Mouse (Mus musculus) neutrophil, adult 65 days (primary cell): ENCODE measurements around the gene Sirt2. TPM values are rescaled to one million over a fixed set of nuclear protein-coding genes. Genes with fewer than 3 reads are reported as not detected.

ENCODE experiments used
- total RNA-seq: library from RNA; stranded (reverse); gene quantifications from 2 replicates; pipeline ENCODE4 v1.2.4, GENCODE M21; 2023

The Sirt2 gene
- total RNA-seq = 79.6 and 98.8 TPM in 2 replicates

GRCm38 (mm10) chr7:28766173-28766879 is at the start of gene Sirt2:
Sirt2 (plus strand) TSS chr7:28766735.

GRCm38 (mm10) chr7:28741709-28742438 is 24.7 kb upstream of the Sirt2 start, which contains the start of the genes Mrps12 and Sars2:
Mrps12 (minus strand) TSS chr7:28741820.
Sars2 (plus strand) TSS chr7:28741992.

DNA sequence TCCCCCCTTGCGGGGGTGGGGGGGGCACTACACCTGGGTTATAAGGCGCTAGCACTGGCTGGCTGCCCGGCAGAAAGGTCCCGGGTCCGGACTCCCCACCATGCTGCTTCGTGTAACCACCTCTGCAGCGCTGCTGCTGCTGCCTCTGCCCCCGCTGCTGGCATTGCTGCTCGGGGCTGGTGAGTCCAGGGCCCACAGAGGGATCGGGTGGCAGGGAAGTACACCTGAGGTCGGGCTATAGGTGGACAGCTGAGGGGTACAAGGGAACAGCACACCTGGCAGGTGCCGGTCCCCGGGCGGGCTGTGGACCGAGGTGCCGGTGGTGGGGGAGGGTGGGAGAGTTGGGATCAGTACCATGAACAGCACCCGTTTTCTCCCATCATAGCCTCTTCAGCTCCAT is 10.5 kb upstream of the Sirt2 start, which contains the start of gene Ccer2:
Ccer2 (plus strand) TSS at position 96 of the 400 bp plus-strand sequence.

GRCm38 (mm10) chr7:28767462-28767965 is 979 bp downstream of the Sirt2 start, which contains the start of gene Nfkbib:
Nfkbib (minus strand) TSS chr7:28767512.

GRCm38 (mm10) chr7:28788307-28789195 is 22.0 kb downstream of the Sirt2 start, which contains the start of gene Rinl:
Rinl (plus strand) TSS chr7:28788969.

GRCm38 (mm10) chr7:28808221-28808941 is 41.8 kb downstream of the Sirt2 start, which contains the start of gene Hnrnpl:
Hnrnpl (plus strand) TSS chr7:28808541.

DNA sequence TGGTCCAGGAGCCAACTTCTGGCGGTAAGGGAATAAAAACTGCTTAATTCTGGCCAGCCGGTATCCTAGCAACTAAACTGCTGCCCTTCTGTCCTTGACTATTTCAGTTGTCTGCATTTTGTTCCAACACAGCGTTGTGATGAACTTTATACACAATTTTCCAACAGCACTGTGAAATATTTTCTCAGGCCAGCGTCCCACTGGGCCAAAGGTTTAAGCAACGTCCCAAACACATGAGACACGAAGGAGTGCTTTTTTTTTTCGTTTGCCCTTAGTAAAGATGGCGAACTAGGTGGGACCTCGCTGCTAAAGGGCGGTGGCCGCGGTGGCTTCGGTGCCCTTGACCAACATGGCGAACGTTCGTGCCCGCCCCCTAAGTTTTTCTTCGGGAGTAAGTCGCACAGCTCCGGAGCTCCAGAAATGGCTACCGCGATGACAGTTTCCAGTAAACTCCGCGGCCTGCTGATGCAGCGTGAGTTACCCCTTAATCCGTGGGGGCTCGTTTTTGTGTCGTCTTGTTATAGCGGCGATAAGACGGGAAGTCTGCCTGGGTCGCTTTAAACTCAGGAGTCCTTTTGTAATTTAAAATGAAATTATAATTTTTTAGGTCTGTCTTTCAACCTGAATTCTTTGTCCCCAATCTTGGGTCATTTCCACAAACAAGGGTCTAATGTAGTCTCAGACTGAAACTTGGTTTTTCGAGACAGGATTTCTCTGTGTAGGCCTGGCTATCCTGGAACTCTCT is 58.6 kb downstream of the Sirt2 start, which contains the start of gene Ech1:
Ech1 (plus strand) TSS at position 277 of the 745 bp plus-strand sequence.

GRCm38 (mm10) chr7:28833723-28834347 is 67.3 kb downstream of the Sirt2 start, which contains the start of gene Lgals4:
Lgals4 (plus strand) TSS chr7:28833854.

Other genes starting within 250 kb of the Sirt2 start
- not detected in 2 replicates for gene Ifnl3, start 243.9 kb upstream of the Sirt2 start, total RNA-seq
- not detected in 2 replicates for gene Sycn, start 225.8 kb upstream of the Sirt2 start, total RNA-seq
- gene Nccrp1, start 219.5 kb upstream of the Sirt2 start, total RNA-seq = 0.60 and 0.68 TPM in 2 replicates
- 67.4 and 83.8 TPM in 2 replicates for gene Samd4b, start 168.6 kb upstream of the Sirt2 start, total RNA-seq
- 7.0 and 7.5 TPM in 2 replicates for gene Pak4, start 168.6 kb upstream of the Sirt2 start, total RNA-seq
- gene Acp7, start 135.4 kb upstream of the Sirt2 start, total RNA-seq = not detected in 2 replicates
- gene Fbxo27, start 73.9 kb upstream of the Sirt2 start, total RNA-seq = 0.95 TPM in 1 of 2 replicates, not detected in the other
- 2.2 and 4.9 TPM in 2 replicates for gene Fbxo17, start 49.9 kb upstream of the Sirt2 start, total RNA-seq
- gene Mrps12, start 24.9 kb upstream of the Sirt2 start, total RNA-seq = 13.6 and 16.0 TPM in 2 replicates
- gene Sars2, start 24.7 kb upstream of the Sirt2 start, total RNA-seq = 6.7 and 8.1 TPM in 2 replicates
- not detected in 2 replicates for gene Ccer2, start 10.6 kb upstream of the Sirt2 start, total RNA-seq
- 69.5 and 83.2 TPM in 2 replicates for gene Nfkbib, start 777 bp downstream of the Sirt2 start, total RNA-seq
- gene Rinl, start 22.2 kb downstream of the Sirt2 start, total RNA-seq = 98.4 and 115 TPM in 2 replicates
- 348 and 515 TPM in 2 replicates for gene Hnrnpl, start 41.8 kb downstream of the Sirt2 start, total RNA-seq
- 100 and 104 TPM in 2 replicates for gene Ech1, start 58.5 kb downstream of the Sirt2 start, total RNA-seq
- gene Lgals4, start 67.1 kb downstream of the Sirt2 start, total RNA-seq = 14.9 and 15.9 TPM in 2 replicates
- gene Lgals7, start 97.1 kb downstream of the Sirt2 start, total RNA-seq = not detected in 2 replicates
- not detected in 2 replicates for gene Capn12, start 114.7 kb downstream of the Sirt2 start, total RNA-seq
- 112 and 115 TPM in 2 replicates for gene Actn4, start 195.6 kb downstream of the Sirt2 start, total RNA-seq
- gene Eif3k, start 215.1 kb downstream of the Sirt2 start, total RNA-seq = 140 and 154 TPM in 2 replicates
- gene Map4k1, start 215.3 kb downstream of the Sirt2 start, total RNA-seq = 31.5 and 32.6 TPM in 2 replicates